Mouse (Mus musculus) stomach, postnatal 0 days (tissue): ENCODE measurements at regions not wholly inside any gene's neighbourhood (a gene's known extent, or its start where the extent isn't known, plus 50 kb on each side); places are given as distances from the start of the nearest gene placed in this dataset.

Experiments used
- CTCF ChIP-seq: IDR thresholded peaks from 2 replicates; pipeline ENCODE4 v1.5.1; 2016; ENCODE audit warnings: antibody characterized with exemption, low read depth, mild to moderate bottlenecking, moderate library complexity
- EP300 ChIP-seq: optimal IDR thresholded peaks from 2 replicates; pipeline ENCODE3; 2016; ENCODE audit warnings: antibody characterized with exemption

DNA sequence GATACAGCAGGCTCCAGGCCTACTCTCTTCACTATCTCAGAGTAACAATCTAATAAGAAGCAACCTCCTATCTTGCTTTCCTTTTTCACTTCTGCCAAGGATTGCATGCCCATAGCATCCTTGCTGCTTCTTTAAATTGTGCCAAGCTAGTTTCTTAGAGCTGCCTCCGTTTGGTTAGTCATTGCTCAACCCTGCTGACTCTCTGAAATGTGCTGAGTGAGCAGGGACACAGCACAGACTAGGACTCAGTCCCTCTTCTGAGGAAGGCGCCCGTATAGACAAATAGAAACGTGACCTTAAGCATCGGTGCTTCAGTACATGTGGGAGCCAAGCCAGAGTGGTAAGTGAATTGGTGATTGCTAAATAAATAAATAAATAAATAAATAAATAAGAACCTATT is 62.2 kb upstream of the Pum3 start:
- TF ChIP-seq CTCF: no peak
- TF ChIP-seq EP300: no peak
